Mouse (Mus musculus) CH12.LX (cell line): ENCODE measurements around the gene Gapt. TPM values are rescaled to one million over a fixed set of nuclear protein-coding genes. Genes with fewer than 3 reads are reported as not detected.

ENCODE experiments used
- DNase-seq: peaks from one replicate; pipeline ENCODE4 v3.0.0-alpha.2; 2013; ENCODE audit errors: extremely low read depth
- H3K27ac ChIP-seq: 2 replicates; pipeline ENCODE4 v1.5.1; 2012; ENCODE audit warnings: low read depth, mild to moderate bottlenecking, control low read depth, moderate library complexity; ENCODE audit not compliant: insufficient read depth
- H3K27me3 ChIP-seq: replicated peaks from 2 replicates; pipeline ENCODE3; 2012; ENCODE audit warnings: inconsistent platforms
- H3K36me3 ChIP-seq, 2 experiments: replicated peaks in 1 of 2; 2 replicates each; pipeline versions ENCODE3 to v1.6.1; 2012; ENCODE audit warnings: inconsistent platforms in 1 of 2, low read length in 1 of 2, mild to moderate bottlenecking in 1 of 2, mixed read lengths in 1 of 2, moderate library complexity in 1 of 2; ENCODE audit not compliant: control insufficient read depth in 1 of 2, insufficient read depth in 1 of 2
- H3K4me1 ChIP-seq, 2 experiments: 2 replicates each; pipeline ENCODE4 v1.6.1; 2012; ENCODE audit warnings: inconsistent platforms in 1 of 2, moderate library complexity in 1 of 2; ENCODE audit not compliant: insufficient read depth in 2 of 2, control insufficient read depth in 1 of 2
- H3K4me2 ChIP-seq: 2 replicates; pipeline ENCODE4 v1.6.1; 2012; ENCODE audit warnings: low read depth, mild to moderate bottlenecking, control low read depth; ENCODE audit not compliant: poor library complexity, insufficient read depth, severe bottlenecking
- H3K4me3 ChIP-seq, 3 experiments: fragments of 150-350 bp in 1 of 3; sonication (generic) in 1 of 3; replicated peaks in 1 of 3; 2 replicates each; pipeline versions ENCODE3 to v1.5.1; 2011 to 2012; ENCODE audit warnings: low read depth in 2 of 3, low read length in 2 of 3, mild to moderate bottlenecking in 2 of 3, moderate library complexity in 2 of 3, control low read depth in 1 of 3, improper control_type of control experiment in 1 of 3, inconsistent platforms in 1 of 3, mixed read lengths in 1 of 3; ENCODE audit not compliant: poor library complexity in 1 of 3
- H3K79me2 ChIP-seq: replicated peaks from 2 replicates; pipeline ENCODE4 v1.6.1; 2012; ENCODE audit warnings: mild to moderate bottlenecking, moderate library complexity; ENCODE audit not compliant: control insufficient read depth, poor library complexity, insufficient read depth, severe bottlenecking; ENCODE audit errors: extremely low read depth
- H3K9ac ChIP-seq: 2 replicates; pipeline ENCODE4 v1.6.1; 2012; ENCODE audit warnings: low read depth, mild to moderate bottlenecking, control low read depth, moderate library complexity; ENCODE audit not compliant: insufficient read depth
- H3K9me3 ChIP-seq: replicated peaks from 2 replicates; pipeline ENCODE3; 2012; ENCODE audit warnings: low read length, inconsistent platforms, mixed read lengths
- BHLHE40 ChIP-seq: IDR thresholded peaks from 2 replicates; pipeline ENCODE4 v1.6.1; 2011; ENCODE audit warnings: mild to moderate bottlenecking, low read depth, low read length, improper control_type of control experiment
- CHD2 ChIP-seq: IDR thresholded peaks from 2 replicates; pipeline ENCODE4 v1.6.1; 2011; ENCODE audit warnings: low read length, improper control_type of control experiment
- JUN ChIP-seq: IDR thresholded peaks from 2 replicates; pipeline ENCODE4 v1.6.1; 2011; ENCODE audit warnings: low read depth, mild to moderate bottlenecking, low read length, improper control_type of control experiment, moderate library complexity; ENCODE audit not compliant: insufficient read depth
- KAT2A ChIP-seq: IDR thresholded peaks from 2 replicates; pipeline ENCODE4 v1.6.1; 2012; ENCODE audit warnings: low read length, improper control_type of control experiment, inconsistent platforms; ENCODE audit not compliant: insufficient replicate concordance
- MAX ChIP-seq: IDR thresholded peaks from 2 replicates; pipeline ENCODE4 v1.6.1; 2011; ENCODE audit warnings: low read length, improper control_type of control experiment
- MAZ ChIP-seq: IDR thresholded peaks from 2 replicates; pipeline ENCODE4 v1.6.1; 2012; ENCODE audit warnings: low read depth, mild to moderate bottlenecking, inconsistent platforms, low read length, improper control_type of control experiment, moderate library complexity
- MEF2A ChIP-seq: IDR thresholded peaks from 2 replicates; pipeline ENCODE4 v1.6.1; 2014; ENCODE audit warnings: low read depth, mild to moderate bottlenecking, inconsistent platforms, low read length, improper control_type of control experiment, borderline replicate concordance
- MXI1 ChIP-seq: IDR thresholded peaks from 2 replicates; pipeline ENCODE4 v1.6.1; 2011; ENCODE audit warnings: mild to moderate bottlenecking, low read depth, low read length, improper control_type of control experiment
- NELFE ChIP-seq: IDR thresholded peaks from 2 replicates; pipeline ENCODE4 v1.6.1; 2011; ENCODE audit warnings: low read depth, low read length, improper control_type of control experiment
- POLR2A ChIP-seq: IDR thresholded peaks from 2 replicates; pipeline ENCODE4 v1.6.1; 2011; ENCODE audit warnings: low read depth, mild to moderate bottlenecking, improper control_type of control experiment, low read length
- RAD21 ChIP-seq: IDR thresholded peaks from 2 replicates; pipeline ENCODE4 v1.6.1; 2011; ENCODE audit warnings: low read depth, mild to moderate bottlenecking, low read length, improper control_type of control experiment, moderate library complexity
- TBP ChIP-seq: conservative IDR thresholded peaks from 2 replicates; pipeline ENCODE4 v1.6.1; 2011; ENCODE audit warnings: low read depth, low read length, improper control_type of control experiment
- UBTF ChIP-seq: IDR thresholded peaks from 2 replicates; pipeline ENCODE4 v1.6.1; 2012; ENCODE audit warnings: low read depth, mild to moderate bottlenecking, inconsistent platforms, low read length, improper control_type of control experiment, moderate library complexity
- dilution Hi-C: fragments of 300-500 bp; cut with MboI; formaldehyde crosslinking; loops from 2 replicates; pipeline ENCODE4 v1.14.3; 2020; ENCODE audit warnings: low sequenced_read_pairs; ENCODE audit not compliant: extremely low pct_unique_long_range_greater_than_20kb, extremely low pct_ligation_motif_present
- in situ Hi-C: fragments of 300-500 bp; cut with MboI; formaldehyde crosslinking; loops from 3 replicates; pipeline ENCODE4 v1.14.3; 2019; ENCODE audit warnings: low sequenced_read_pairs, low pct_ligation_motif_present, low pct_unique_long_range_greater_than_20kb, mixed read lengths
- polyA plus RNA-seq: library from polyadenylated mRNA; unstranded; fragments of >175 nt; gene quantifications from 2 replicates; pipeline ENCODE4 v1.2.1, GENCODE M21; 2012; ENCODE audit warnings: low read depth; ENCODE audit not compliant: insufficient read length
- total RNA-seq, 2 experiments: library from RNA; depleted of rRNA; stranded (reverse); fragments of 300-350 nt in 1 of 2; fragments of >200 nt in 1 of 2; gene quantifications; 2 replicates each; pipeline ENCODE4 v1.2.3; 2012 to 2014

The Gapt gene
- total and polyA plus RNA-seq, 3 experiments = 1.9 to 16.0 (median 4.1) TPM

DNA sequence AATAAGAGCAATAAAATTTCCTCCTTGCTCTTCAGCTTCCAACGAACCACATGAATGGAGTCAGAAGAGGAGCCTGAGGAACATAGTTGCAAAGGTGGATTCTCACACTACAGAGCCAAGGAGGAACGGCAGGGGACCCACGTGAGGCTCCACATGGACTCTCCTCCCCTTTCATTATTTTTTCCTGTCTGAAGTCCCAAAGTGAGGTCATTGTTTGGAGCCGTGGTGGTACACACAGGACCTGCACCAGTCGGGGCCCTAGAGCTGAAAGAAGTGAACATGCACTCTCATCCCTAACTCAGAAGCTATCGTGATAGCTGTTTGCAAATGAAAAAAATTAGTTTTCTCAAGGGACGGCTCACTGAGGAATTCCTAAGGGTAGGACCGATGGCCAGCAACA lies 47.1 kb upstream of the Gapt start:
- H3K4me3 ChIP-seq = no peak overlapping the region
- H3K27me3 ChIP-seq = no peaks in the 10 kb centered on the region
- no peak overlapping the region for H3K9ac ChIP-seq
- no peak overlapping the region for H3K4me2 ChIP-seq
- peaks cover 5 to 16% of the 10 kb centered on the region in 2 experiments for H3K36me3 ChIP-seq
- no peak for DNase-seq
- no peaks in the 10 kb centered on the region for H3K79me2 ChIP-seq
- in situ Hi-C loops = no loop called here
- TF ChIP-seq JUN = no peak
- TF ChIP-seq POLR2A = no peak
- H3K4me1 ChIP-seq = peaks cover 2 to 9% of the 10 kb centered on the region in 2 experiments; a peak in 2 of 4 replicates
- dilution Hi-C loops = no loop called here
- no peaks in the 10 kb centered on the region for H3K9me3 ChIP-seq
- no peak overlapping the region for H3K27ac ChIP-seq

DNA sequence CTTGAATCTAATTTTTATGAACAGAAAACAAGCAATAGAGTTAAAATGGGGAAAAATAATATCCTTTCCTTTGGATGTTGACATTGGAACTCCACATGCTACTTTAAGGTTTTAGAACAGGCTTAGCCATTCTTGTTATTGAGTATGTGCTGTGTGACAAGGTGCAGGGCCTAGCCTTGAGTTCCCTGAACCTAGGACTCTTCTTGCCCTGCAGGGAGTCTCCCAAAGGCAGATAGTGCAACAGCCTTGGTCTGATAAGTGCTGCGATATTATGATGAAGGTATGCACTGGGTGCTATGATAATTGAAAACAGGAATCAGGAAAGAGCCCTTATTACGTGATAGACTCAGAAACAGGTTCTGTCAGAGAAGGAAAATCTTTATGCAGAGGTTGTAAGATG lies 44.9 kb upstream of the Gapt start:
- DNase-seq = no peak
- Histone ChIP-seq H3K27ac (no peak overlapping the region), H3K9ac (no peak overlapping the region), H3K9me3 (no peaks in the 10 kb centered on the region), H3K36me3 (peaks cover 17 to 32% of the 10 kb centered on the region in 2 experiments), H3K4me2 (no peak overlapping the region), H3K4me3 (no peak overlapping the region), H3K27me3 (no peaks in the 10 kb centered on the region), H3K4me1 (peaks cover 2 to 9% of the 10 kb centered on the region in 2 experiments; a peak in 2 of 4 replicates), H3K79me2 (no peaks in the 10 kb centered on the region)
- no peak for TF ChIP-seq TBP
- no peak for TF ChIP-seq UBTF
- dilution Hi-C loops (no loop called here), in situ Hi-C loops (no loop called here)

DNA sequence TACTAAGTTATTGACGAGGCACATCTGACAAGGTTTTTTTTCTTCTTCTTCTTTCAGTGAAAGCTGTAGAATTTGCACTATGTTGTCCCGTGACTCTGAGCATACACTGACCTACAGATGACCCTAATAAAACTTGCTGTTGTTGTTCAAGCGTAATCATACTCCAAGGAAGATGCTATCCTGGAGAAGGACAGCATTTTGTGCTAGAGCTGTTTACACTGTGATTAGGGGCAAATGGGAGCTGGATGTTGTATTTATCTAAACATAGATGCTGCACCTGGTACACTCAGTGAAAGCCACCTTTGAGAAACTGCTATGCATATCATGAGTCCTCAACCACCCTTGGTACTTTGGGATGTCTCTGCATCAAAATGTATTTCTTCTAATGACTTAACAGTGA lies 44.4 kb upstream of the Gapt start:
- in situ Hi-C loops = no loop called here
- dilution Hi-C loops = no loop called here

More for the DNA sequence above, 44.4 kb upstream of the Gapt start:
- DNase-seq = no peak
- Histone ChIP-seq H3K4me2 (no peak overlapping the region), H3K36me3 (peaks cover 17 to 32% of the 10 kb centered on the region in 2 experiments), H3K4me1 (peaks cover 0 to 9% of the 10 kb centered on the region in 2 experiments; a peak in 2 of 4 replicates), H3K9me3 (no peaks in the 10 kb centered on the region), H3K27me3 (no peaks in the 10 kb centered on the region), H3K27ac (no peak overlapping the region), H3K4me3 (no peak overlapping the region), H3K79me2 (no peaks in the 10 kb centered on the region), H3K9ac (no peak overlapping the region)
- no peak for TF ChIP-seq KAT2A
- no peak for TF ChIP-seq CHD2
- TF ChIP-seq NELFE = no peak
- TF ChIP-seq MXI1 = no peak
- no peak for TF ChIP-seq MEF2A
- TF ChIP-seq RAD21 = no peak
- TF ChIP-seq MAZ = no peak
- no peak for TF ChIP-seq POLR2A
- TF ChIP-seq MAX = no peak
- TF ChIP-seq BHLHE40 = no peak
- no peak for TF ChIP-seq JUN
